19 mouse cellular contexts compared by ENCODE assay signal in genomic region chr1:42667546-42667945, GRCm38 (mm10). TPM values are rescaled to one million over a fixed set of nuclear protein-coding genes. Genes with fewer than 3 reads are reported as not detected.
"Had no signal": no experiment of that assay in that cellular context is flagged by ENCODE, and none has a peak within 500 bp of the region (broad histone marks: within the 10 kb centered on the region; RNA-seq: fewer than 3 reads in every experiment).

No protein-coding gene starts in this region.

- DNase-seq: kidney, adult 8-10 months; kidney, postnatal 25 days; layer of hippocampus, adult 9-11 months; lung, adult 2 months; lung, postnatal 36 days; retina, postnatal 1 day; right cerebral cortex, postnatal 25 days; thymus, postnatal 36 days had no signal

- H3K36me3 ChIP-seq: limb, embryonic 10.5 days; liver, embryonic 15.5 days had no signal

- ATAC-seq: lung, postnatal 0 days; midbrain, embryonic 13.5 days had no signal

- H3K9ac ChIP-seq: liver, embryonic 15.5 days; midbrain, embryonic 13.5 days; neural tube, embryonic 12.5 days had no signal

- H3K4me3 ChIP-seq: limb, embryonic 10.5 days; liver, embryonic 15.5 days; midbrain, embryonic 13.5 days; neural tube, embryonic 12.5 days had no signal

- H3K27me3 ChIP-seq: liver, embryonic 15.5 days; midbrain, embryonic 13.5 days; neural tube, embryonic 12.5 days had no signal

- H3K4me2 ChIP-seq: liver, embryonic 11.5 days; liver, embryonic 15.5 days; midbrain, embryonic 13.5 days; neural tube, embryonic 12.5 days had no signal

- H3K4me1 ChIP-seq: limb, embryonic 10.5 days; liver, embryonic 15.5 days; midbrain, embryonic 13.5 days; neural tube, embryonic 12.5 days had no signal

- H3K9me3 ChIP-seq: limb, embryonic 10.5 days; liver, embryonic 15.5 days; midbrain, embryonic 13.5 days; neural tube, embryonic 12.5 days had no signal

- H3K27ac ChIP-seq: limb, embryonic 10.5 days; liver, embryonic 15.5 days; midbrain, embryonic 13.5 days; neural tube, embryonic 12.5 days had no signal

RNA-seq across cellular contexts. Expression of gene Pou3f3, which starts 28.0 kb away (rescaled TPM):
- total RNA-seq: megakaryocyte progenitor cell, adult 5-6 weeks; monocyte, adult 5-6 weeks; neutrophil, adult 5-6 weeks had no signal
- polyA plus RNA-seq: limb, embryonic 10.5 days; small intestine, adult 2 months; stomach, embryonic 16.5 days had no signal
